Mouse (Mus musculus) ES-Bruce4 (cell line): ENCODE measurements around the gene Ryr3. TPM values are rescaled to one million over a fixed set of nuclear protein-coding genes. Genes with fewer than 3 reads are reported as not detected.

Source experiments
- H3K27ac ChIP-seq: 2 replicates; pipeline ENCODE4 v1.5.1; 2012; ENCODE audit warnings: low read length, inconsistent platforms; ENCODE audit not compliant: insufficient read depth
- H3K27me3 ChIP-seq: 2 replicates; pipeline ENCODE4 v1.6.1; 2012; ENCODE audit warnings: mild to moderate bottlenecking, low read length, inconsistent platforms; ENCODE audit not compliant: control insufficient read depth, poor library complexity, insufficient read depth, severe bottlenecking
- H3K36me3 ChIP-seq: 2 replicates; pipeline ENCODE4 v1.6.1; 2012; ENCODE audit warnings: inconsistent platforms, mild to moderate bottlenecking, low read length, moderate library complexity; ENCODE audit not compliant: control insufficient read depth, poor library complexity, insufficient read depth, severe bottlenecking
- H3K4me1 ChIP-seq: one replicate; pipeline ENCODE4 v1.8.1; 2011; ENCODE audit warnings: low read length; ENCODE audit not compliant: control insufficient read depth, insufficient read depth
- H3K4me3 ChIP-seq: 2 replicates; pipeline ENCODE4 v1.5.1; 2011; ENCODE audit warnings: low read depth, mild to moderate bottlenecking, low read length
- H3K9ac ChIP-seq: 2 replicates; pipeline ENCODE4 v1.6.1; 2012; ENCODE audit warnings: low read depth, mild to moderate bottlenecking, inconsistent platforms; ENCODE audit not compliant: poor library complexity, severe bottlenecking
- H3K9me3 ChIP-seq: replicated peaks from 2 replicates; pipeline ENCODE4 v1.6.1; 2012; ENCODE audit warnings: mild to moderate bottlenecking, low read length, inconsistent platforms; ENCODE audit not compliant: control insufficient read depth, poor library complexity, insufficient read depth, severe bottlenecking
- CTCF ChIP-seq: IDR thresholded peaks from one replicate; pipeline ENCODE4 v1.8.1; 2011; ENCODE audit warnings: low read depth, low read length
- EP300 ChIP-seq: IDR thresholded peaks from 2 replicates; pipeline ENCODE4 v1.6.1; 2011; ENCODE audit warnings: low read depth, low read length; ENCODE audit not compliant: insufficient read depth
- POLR2A ChIP-seq: IDR thresholded peaks from one replicate; pipeline ENCODE4 v1.8.1; 2011; ENCODE audit warnings: low read length; ENCODE audit not compliant: insufficient read depth
- polyA plus RNA-seq: library from polyadenylated mRNA; stranded (reverse); fragments of >200 nt; gene quantifications from 2 replicates; pipeline ENCODE4 v1.2.4, GENCODE M21; 2011; ENCODE audit warnings: low read depth; ENCODE audit not compliant: missing spikeins, insufficient read depth, insufficient read length

Gene Ryr3
- polyA plus RNA-seq, 1 experiment = 0.06 TPM

DNA sequence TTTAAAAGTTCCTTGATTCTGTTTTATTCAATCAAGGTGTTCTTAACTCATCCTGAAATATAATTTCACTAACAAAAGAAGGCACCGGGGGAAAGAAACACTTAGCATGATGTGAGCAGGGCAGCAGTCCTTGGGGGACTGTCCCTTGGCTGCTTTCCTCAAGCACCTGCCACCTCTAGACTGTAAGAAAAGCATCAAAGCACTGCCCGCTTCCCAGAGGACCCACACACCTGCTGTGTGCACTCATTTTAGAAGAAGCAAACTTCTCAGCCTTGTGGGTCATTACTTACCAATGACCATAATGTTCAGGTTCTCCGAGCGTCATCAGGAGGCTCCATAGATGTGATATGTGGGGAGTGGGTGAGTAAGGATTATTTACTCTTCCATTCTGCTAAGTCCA lies 307.8 kb downstream of the Ryr3 start:
- Histone ChIP-seq H3K9ac (no peak overlapping the region), H3K4me1 (no peaks in the 10 kb centered on the region), H3K27ac (no peak overlapping the region), H3K9me3 (no peaks in the 10 kb centered on the region), H3K36me3 (no peaks in the 10 kb centered on the region), H3K27me3 (no peaks in the 10 kb centered on the region), H3K4me3 (no peak overlapping the region)
- TF ChIP-seq POLR2A (no peak), EP300 (no peak), CTCF (no peak)

DNA sequence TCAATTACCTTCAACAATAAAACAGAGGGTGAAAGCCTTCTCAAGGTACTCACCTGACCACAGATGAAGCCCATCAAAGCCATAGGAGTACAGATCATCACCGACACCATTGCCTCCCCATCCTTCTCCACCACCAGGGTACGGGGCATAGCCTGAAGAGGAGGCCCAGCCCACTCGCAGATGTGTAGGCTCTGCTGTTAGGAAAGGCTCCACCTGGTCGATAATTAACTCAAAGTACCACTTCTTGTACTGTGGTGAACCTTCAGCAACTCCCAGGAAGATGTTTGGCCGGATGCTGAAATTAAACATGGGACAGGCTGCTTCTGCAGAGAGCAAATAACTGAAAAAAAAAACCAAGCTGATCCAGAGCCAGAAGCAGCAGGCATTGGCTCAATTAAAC lies 316.1 kb downstream of the Ryr3 start:
- Histone ChIP-seq H3K4me3 (no peak overlapping the region), H3K9me3 (no peaks in the 10 kb centered on the region)

DNA sequence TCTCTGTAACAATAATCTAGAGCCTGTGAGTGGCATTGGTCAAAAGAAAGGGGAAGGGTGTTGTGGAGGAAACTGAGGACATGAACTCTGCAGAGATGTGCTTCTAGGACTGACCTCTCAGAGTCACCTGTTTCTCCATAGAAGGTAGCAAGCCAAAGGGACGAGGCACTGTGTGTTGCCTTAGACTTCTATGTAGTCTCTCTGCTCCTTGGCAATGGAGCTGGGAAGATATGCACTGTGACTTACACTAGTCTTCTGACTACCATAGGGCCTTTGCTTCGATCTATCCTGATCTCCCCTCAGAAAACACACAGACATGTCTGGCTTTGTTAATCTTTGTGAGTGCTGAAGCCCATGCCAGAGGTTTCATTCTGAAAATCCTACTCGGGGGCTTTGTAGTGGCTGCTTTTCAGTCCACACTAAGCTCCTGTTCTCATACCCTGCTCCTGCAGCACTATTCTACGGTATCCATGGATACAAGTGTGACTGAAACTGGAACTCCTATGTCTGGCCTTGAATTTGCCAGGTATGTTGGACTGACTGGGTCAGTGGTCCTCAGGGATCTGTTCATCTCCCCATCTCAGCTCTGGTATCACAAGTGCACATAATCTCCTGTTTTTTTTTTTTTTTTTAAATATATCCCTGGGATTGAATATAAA lies 332.3 kb downstream of the Ryr3 start:
- no peak for TF ChIP-seq EP300
- TF ChIP-seq POLR2A = no peak
- TF ChIP-seq CTCF = no peak

More for the DNA sequence above, 316.1 kb downstream of the Ryr3 start:
- Histone ChIP-seq H3K27ac (no peak overlapping the region), H3K36me3 (no peaks in the 10 kb centered on the region), H3K9ac (no peak overlapping the region), H3K27me3 (no peaks in the 10 kb centered on the region), H3K4me1 (no peaks in the 10 kb centered on the region)
- TF ChIP-seq CTCF (no peak), EP300 (no peak), POLR2A (no peak)

DNA sequence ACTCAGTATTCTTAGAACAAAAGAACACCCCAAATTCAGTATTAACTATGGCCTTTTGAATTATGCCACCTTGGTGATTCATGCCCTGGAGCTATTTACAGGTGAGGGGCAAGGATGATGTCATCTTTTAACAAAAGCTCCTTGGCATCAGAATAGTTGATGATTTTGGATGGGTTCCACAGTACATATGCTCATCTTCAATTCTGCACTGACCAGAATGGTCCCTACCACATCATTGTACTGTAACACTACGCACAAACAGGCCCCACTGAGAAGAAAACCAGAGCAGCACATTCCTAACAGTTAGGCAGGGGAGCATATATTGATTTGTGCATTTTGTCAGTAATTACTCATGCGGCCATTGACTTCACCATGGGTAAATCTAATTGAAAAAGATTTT lies 335.1 kb downstream of the Ryr3 start:
- H3K27ac ChIP-seq = no peak overlapping the region
- TF ChIP-seq POLR2A = no peak
- no peak for TF ChIP-seq CTCF
- TF ChIP-seq EP300 = no peak

More for the DNA sequence above, 332.3 kb downstream of the Ryr3 start:
- no peaks in the 10 kb centered on the region for H3K27me3 ChIP-seq
- no peak overlapping the region for H3K4me3 ChIP-seq
- no peak overlapping the region for H3K27ac ChIP-seq
- no peaks in the 10 kb centered on the region for H3K9me3 ChIP-seq
- H3K36me3 ChIP-seq = no peaks in the 10 kb centered on the region
- H3K9ac ChIP-seq = no peak overlapping the region
- no peaks in the 10 kb centered on the region for H3K4me1 ChIP-seq

DNA sequence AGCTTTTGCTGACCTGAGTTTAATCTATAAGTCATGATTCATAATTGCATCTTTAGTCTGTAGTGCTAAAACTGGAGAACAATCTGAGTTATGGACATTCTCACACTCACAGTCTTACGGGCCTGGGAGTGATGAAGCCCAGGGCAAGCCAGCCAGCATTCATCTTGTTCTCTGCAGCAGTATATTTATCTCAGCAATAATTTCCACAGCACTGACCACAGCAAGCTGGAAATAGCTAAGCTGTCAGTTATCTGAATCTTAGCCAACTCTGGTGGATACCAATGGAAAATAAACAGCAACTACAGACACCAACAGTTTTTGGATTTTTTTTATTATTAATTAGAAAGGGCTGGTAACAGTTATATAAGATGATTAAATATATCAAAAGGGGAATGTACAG lies 335.5 kb downstream of the Ryr3 start:
- TF ChIP-seq POLR2A (no peak), CTCF (no peak), EP300 (no peak)
- Histone ChIP-seq H3K36me3 (no peaks in the 10 kb centered on the region), H3K9ac (no peak overlapping the region), H3K27ac (no peak overlapping the region), H3K4me3 (no peak overlapping the region), H3K27me3 (no peaks in the 10 kb centered on the region), H3K9me3 (no peaks in the 10 kb centered on the region), H3K4me1 (no peaks in the 10 kb centered on the region)

More for the DNA sequence above, 335.1 kb downstream of the Ryr3 start:
- Histone ChIP-seq H3K4me1 (no peaks in the 10 kb centered on the region), H3K36me3 (no peaks in the 10 kb centered on the region), H3K9ac (no peak overlapping the region), H3K9me3 (no peaks in the 10 kb centered on the region), H3K4me3 (no peak overlapping the region), H3K27me3 (no peaks in the 10 kb centered on the region)

DNA sequence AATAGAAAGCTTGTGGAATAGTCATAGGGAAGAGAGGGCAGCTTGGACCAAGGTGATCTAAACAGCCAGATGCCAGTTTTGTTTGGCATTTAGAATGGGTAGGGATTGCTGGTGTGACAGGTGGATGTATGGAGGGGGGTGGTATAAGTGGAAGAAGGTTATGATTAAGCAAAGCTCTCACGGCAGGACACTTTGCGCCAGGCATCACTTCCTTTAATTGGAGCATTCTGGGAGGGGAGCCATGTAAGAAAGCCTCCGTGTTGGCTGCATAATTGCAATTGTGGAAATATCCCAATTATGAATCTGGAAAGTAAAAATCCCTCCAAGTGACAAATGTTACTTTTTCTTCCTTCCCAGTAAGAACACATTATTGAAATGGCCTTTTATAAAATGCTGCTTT lies 339.5 kb downstream of the Ryr3 start:
- Histone ChIP-seq H3K4me1 (no peaks in the 10 kb centered on the region), H3K27me3 (no peaks in the 10 kb centered on the region), H3K27ac (no peak overlapping the region), H3K9ac (no peak overlapping the region), H3K36me3 (no peaks in the 10 kb centered on the region), H3K4me3 (no peak overlapping the region), H3K9me3 (no peaks in the 10 kb centered on the region)
- TF ChIP-seq POLR2A (no peak), CTCF (no peak), EP300 (no peak)
